Mouse (Mus musculus): ENCODE measurements around the gene Dcn. TPM values are rescaled to one million over a fixed set of nuclear protein-coding genes. Genes with fewer than 3 reads are reported as not detected.

The Dcn gene
- polyA plus RNA-seq, 1 experiment from 2014 or later: 157 TPM

GRCm38 (mm10) chr10:97456993-97457392 lies 22.4 kb upstream of the Dcn start:
- Histone ChIP-seq H3K27me3 (ENCODE audit: insufficient read depth, low read length) (no peaks in the 10 kb centered on the region), H3K9ac (replicated peaks) (no peak overlapping the region), H3K4me2 (ENCODE audit: low read depth, low read length) (no peak overlapping the region), H3K4me1 (ENCODE audit: insufficient read depth) (no peaks in the 10 kb centered on the region), H3K4me3 (ENCODE audit: low read depth, low read length) (no peak overlapping the region), H3K9me3 (ENCODE audit: low read length) (no peaks in the 10 kb centered on the region), H3K36me3 (replicated peaks; ENCODE audit: insufficient read depth, low read length) (no peaks in the 10 kb centered on the region), H3K27ac (ENCODE audit: low read depth) (no peak overlapping the region)
- no peak for TF ChIP-seq CTCF (IDR thresholded peaks at IDR 0.05; ENCODE audit: low read depth)
- TF ChIP-seq EP300 (IDR thresholded peaks at IDR 0.05; ENCODE audit: low read depth): no peak
- DNase-seq (no peak), ATAC-seq (no peak)
- WGBS (ENCODE audit: insufficient replicate concordance): 86% methylated on average over 7 of the region's 7 CpGs

GRCm38 (mm10) chr10:97466818-97467217 lies 12.6 kb upstream of the Dcn start:
- Histone ChIP-seq H3K9me3 (ENCODE audit: low read length) (no peaks in the 10 kb centered on the region), H3K36me3 (replicated peaks; ENCODE audit: insufficient read depth, low read length) (no peaks in the 10 kb centered on the region), H3K27me3 (ENCODE audit: insufficient read depth, low read length) (no peaks in the 10 kb centered on the region), H3K4me3 (ENCODE audit: low read depth, low read length) (no peak overlapping the region), H3K27ac (ENCODE audit: low read depth) (no peak overlapping the region), H3K9ac (replicated peaks) (no peak overlapping the region), H3K4me1 (ENCODE audit: insufficient read depth) (no peaks in the 10 kb centered on the region), H3K4me2 (ENCODE audit: low read depth, low read length) (no peak overlapping the region)
- ATAC-seq (no peak), DNase-seq (no peak)
- TF ChIP-seq CTCF (IDR thresholded peaks at IDR 0.05; ENCODE audit: low read depth) (no peak), EP300 (IDR thresholded peaks at IDR 0.05; ENCODE audit: low read depth) (no peak)
- 65% methylated on average over 3 of the region's 3 CpGs for WGBS (ENCODE audit: insufficient replicate concordance)

GRCm38 (mm10) chr10:97469411-97470140 lies 9.8 kb upstream of the Dcn start:
- Histone ChIP-seq H3K36me3 (replicated peaks; ENCODE audit: insufficient read depth, low read length) (no peaks in the 10 kb centered on the region), H3K9ac (replicated peaks) (no peak overlapping the region), H3K9me3 (ENCODE audit: low read length) (no peaks in the 10 kb centered on the region), H3K4me1 (ENCODE audit: insufficient read depth) (no peaks in the 10 kb centered on the region), H3K4me2 (ENCODE audit: low read depth, low read length) (no peak overlapping the region), H3K27ac (ENCODE audit: low read depth) (no peak overlapping the region), H3K4me3 (ENCODE audit: low read depth, low read length) (no peak overlapping the region), H3K27me3 (ENCODE audit: insufficient read depth, low read length) (no peaks in the 10 kb centered on the region)
- ATAC-seq (no peak), DNase-seq (no peak)
- no peak for TF ChIP-seq EP300 (IDR thresholded peaks at IDR 0.05; ENCODE audit: low read depth)
- TF ChIP-seq CTCF (IDR thresholded peaks at IDR 0.05; ENCODE audit: low read depth): no peak
- WGBS (ENCODE audit: insufficient replicate concordance): 51% methylated on average over 3 of the region's 3 CpGs

GRCm38 (mm10) chr10:97475460-97475859 lies 3.9 kb upstream of the Dcn start:
- WGBS (ENCODE audit: insufficient replicate concordance): 56% methylated on average over 6 of the region's 6 CpGs
- Histone ChIP-seq H3K9me3 (ENCODE audit: low read length) (no peaks in the 10 kb centered on the region), H3K4me2 (ENCODE audit: low read depth, low read length) (no peak overlapping the region), H3K4me3 (ENCODE audit: low read depth, low read length) (no peak overlapping the region), H3K27ac (ENCODE audit: low read depth) (no peak overlapping the region), H3K27me3 (ENCODE audit: insufficient read depth, low read length) (no peaks in the 10 kb centered on the region), H3K36me3 (replicated peaks; ENCODE audit: insufficient read depth, low read length) (no peaks in the 10 kb centered on the region), H3K4me1 (ENCODE audit: insufficient read depth) (no peaks in the 10 kb centered on the region), H3K9ac (replicated peaks) (no peak overlapping the region)
- TF ChIP-seq CTCF (IDR thresholded peaks at IDR 0.05; ENCODE audit: low read depth) (no peak), EP300 (IDR thresholded peaks at IDR 0.05; ENCODE audit: low read depth) (no peak)
- ATAC-seq: no peak
- no peak for DNase-seq

- H3K9me3 ChIP-seq (ENCODE audit: low read length): no peaks in the 10 kb centered on the region
- no peak for TF ChIP-seq EP300 (IDR thresholded peaks at IDR 0.05; ENCODE audit: low read depth)
- TF ChIP-seq CTCF (IDR thresholded peaks at IDR 0.05; ENCODE audit: low read depth): no peak
- no peak overlapping the region for H3K9ac ChIP-seq (replicated peaks)
- WGBS (ENCODE audit: insufficient replicate concordance): 80% methylated on average over 3 of the region's 3 CpGs
- no peak for DNase-seq
- no peaks in the 10 kb centered on the region for H3K36me3 ChIP-seq (replicated peaks; ENCODE audit: insufficient read depth, low read length)
- H3K4me3 ChIP-seq (ENCODE audit: low read depth, low read length): no peak overlapping the region
- no peaks in the 10 kb centered on the region for H3K4me1 ChIP-seq (ENCODE audit: insufficient read depth)
- no peaks in the 10 kb centered on the region for H3K27me3 ChIP-seq (ENCODE audit: insufficient read depth, low read length)
- ATAC-seq: no peak
- H3K27ac ChIP-seq (ENCODE audit: low read depth): no peak overlapping the region
- no peak overlapping the region for H3K4me2 ChIP-seq (ENCODE audit: low read depth, low read length)
These were observed 1.1 kb upstream of the Dcn start for GRCm38 (mm10) chr10:97478259-97478658.

- H3K9ac ChIP-seq (replicated peaks): no peak overlapping the region
- ATAC-seq (no peak), DNase-seq (no peak)
- H3K27ac ChIP-seq (ENCODE audit: low read depth): no peak overlapping the region
- no peaks in the 10 kb centered on the region for H3K9me3 ChIP-seq (ENCODE audit: low read length)
- H3K27me3 ChIP-seq (ENCODE audit: insufficient read depth, low read length): no peaks in the 10 kb centered on the region
- TF ChIP-seq CTCF (IDR thresholded peaks at IDR 0.05; ENCODE audit: low read depth): no peak
- no peak for TF ChIP-seq EP300 (IDR thresholded peaks at IDR 0.05; ENCODE audit: low read depth)
- no peaks in the 10 kb centered on the region for H3K4me1 ChIP-seq (ENCODE audit: insufficient read depth)
- no peak overlapping the region for H3K4me3 ChIP-seq (ENCODE audit: low read depth, low read length)
- H3K36me3 ChIP-seq (replicated peaks; ENCODE audit: insufficient read depth, low read length): no peaks in the 10 kb centered on the region
- 76% methylated on average over 5 of the region's 5 CpGs for WGBS (ENCODE audit: insufficient replicate concordance)
- H3K4me2 ChIP-seq (ENCODE audit: low read depth, low read length): no peak overlapping the region
These were observed 2.7 kb downstream of the Dcn start for GRCm38 (mm10) chr10:97482150-97482549.
